Mouse (Mus musculus) liver, postnatal 0 days (tissue): Measurements from ENCODE around the gene Arap1.
A peak's percentile ranks its signal among the peaks of the same experiment; 100 is the strongest.

ENCODE experiments used
- CTCF ChIP-seq: sonication (generic); IDR thresholded peaks from 2 replicates; pipeline ENCODE4 v1.5.1; 2016; ENCODE audit warnings: antibody characterized with exemption, low read depth
- EP300 ChIP-seq: IDR thresholded peaks from 2 replicates; pipeline ENCODE4 v1.6.1; 2016; ENCODE audit warnings: antibody characterized with exemption, low read depth, mild to moderate bottlenecking

- peak; percentile 98 for TF ChIP-seq CTCF
- TF ChIP-seq EP300 = peak; percentile 59; the same call in 1 of the 2 replicates
Observed at GRCm38 (mm10) chr7:101310327-101311028, 37.4 kb upstream of the Arap1 start.
